Mouse (Mus musculus) ES-CJ7 (cell line): Measurements from ENCODE around the gene Cd2ap.

Experiments
- DNase-seq: peaks from one replicate; pipeline ENCODE4 v3.0.0; 2011; ENCODE audit warnings: low read depth, low spot score

Cd2ap gene

DNA sequence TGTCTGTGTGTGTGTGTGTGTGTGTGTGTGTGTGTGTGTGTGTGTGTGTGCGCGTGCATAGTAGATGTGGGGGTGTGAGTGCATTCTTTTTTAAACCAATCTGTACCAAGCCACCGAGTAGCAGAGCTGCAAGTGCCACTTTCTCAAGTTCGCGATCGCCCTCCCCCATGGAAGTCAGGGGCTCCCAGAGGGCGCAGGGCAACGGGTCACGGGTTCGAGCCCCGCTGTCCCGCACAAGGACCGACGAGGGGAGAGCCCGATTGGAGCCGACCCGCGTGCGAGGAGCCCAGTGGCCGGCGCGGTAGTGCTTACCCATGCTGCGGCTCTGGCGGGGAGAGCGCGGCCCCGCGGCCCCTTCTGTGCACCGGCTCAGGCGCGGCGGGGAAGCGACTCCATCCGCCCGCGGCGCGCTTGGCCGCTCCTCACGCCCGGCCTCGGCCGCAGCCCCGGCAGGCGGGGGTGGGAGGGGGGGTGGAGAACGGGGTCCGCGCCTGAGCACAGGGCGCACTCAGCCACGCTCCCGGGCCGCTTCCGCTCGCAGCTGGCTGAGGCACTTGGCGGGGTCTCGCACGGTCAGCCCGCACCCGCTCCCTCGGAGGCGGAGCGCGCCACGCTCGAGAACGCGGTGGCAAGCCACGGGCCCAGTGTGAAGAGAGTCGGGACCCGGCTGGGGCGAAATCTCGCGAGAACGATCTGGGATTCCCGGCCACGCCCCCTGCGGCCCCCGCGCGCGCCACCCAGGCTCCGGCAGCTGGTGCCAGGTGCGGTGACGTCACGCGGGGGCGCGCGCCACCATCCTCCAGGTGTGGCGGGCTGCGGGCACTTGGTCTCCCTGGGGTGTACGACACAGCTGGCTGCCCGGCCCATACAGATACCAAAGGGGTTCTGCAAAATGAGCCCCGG, at the start of gene Cd2ap:
TSS of gene Cd2ap (minus strand) at position 665 of the 903 bp plus-strand sequence.
- peak; percentile 93 for DNase-seq

GRCm38 (mm10) chr17:42924731-42925130, 48.3 kb upstream of the Cd2ap start:
- DNase-seq: no peak

GRCm38 (mm10) chr17:42918810-42919209, 42.3 kb upstream of the Cd2ap start:
- DNase-seq: no peak

GRCm38 (mm10) chr17:42914726-42915125, 38.3 kb upstream of the Cd2ap start:
- DNase-seq: peak; percentile 38

DNA sequence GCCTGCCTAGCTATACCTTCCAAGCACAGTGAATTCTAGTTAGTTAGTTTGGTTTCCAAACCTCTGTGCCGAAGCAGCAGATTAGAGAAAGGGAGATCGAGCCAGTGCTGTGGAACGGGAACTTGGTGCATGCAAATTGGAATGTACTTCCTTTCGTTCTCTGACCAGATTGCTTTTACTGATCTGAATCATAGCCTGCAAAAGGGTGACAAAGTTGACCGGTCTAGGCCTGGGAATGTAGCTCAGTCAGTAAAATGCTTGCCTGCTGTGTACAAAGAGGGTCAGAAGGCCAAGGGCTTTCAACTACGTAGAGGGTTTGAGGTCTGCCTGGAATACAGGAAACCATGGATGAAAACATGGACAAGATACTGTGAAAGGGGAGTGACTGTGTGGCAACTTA, 35.7 kb upstream of the Cd2ap start:
- DNase-seq: no peak

DNA sequence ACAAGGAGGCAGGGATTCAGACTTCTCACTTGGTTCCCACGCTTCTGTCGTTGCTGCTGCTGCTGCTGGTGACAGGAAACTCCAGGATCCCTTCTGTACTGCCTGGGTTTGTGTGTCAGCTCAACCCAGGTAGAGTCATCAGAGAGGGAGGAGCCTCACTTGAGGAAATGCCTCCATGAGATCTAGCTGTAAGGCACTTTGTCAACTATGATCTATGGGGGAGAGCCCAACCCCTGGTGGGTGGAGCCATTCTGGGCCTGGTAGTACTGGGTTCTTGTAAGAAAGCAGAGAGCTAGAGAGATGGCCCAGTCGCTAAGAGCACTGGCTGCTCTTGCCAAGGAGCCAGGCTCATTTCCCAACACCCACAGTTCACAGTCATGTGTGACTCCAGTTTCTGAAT, 34.0 kb upstream of the Cd2ap start:
- no peak for DNase-seq

GRCm38 (mm10) chr17:42909376-42909775, 32.9 kb upstream of the Cd2ap start:
- DNase-seq: peak; percentile 12

GRCm38 (mm10) chr17:42908744-42909370, 32.4 kb upstream of the Cd2ap start:
- peak; percentile 54 for DNase-seq

- DNase-seq: no peak
Observed at GRCm38 (mm10) chr17:42908136-42908535, 31.7 kb upstream of the Cd2ap start.

DNA sequence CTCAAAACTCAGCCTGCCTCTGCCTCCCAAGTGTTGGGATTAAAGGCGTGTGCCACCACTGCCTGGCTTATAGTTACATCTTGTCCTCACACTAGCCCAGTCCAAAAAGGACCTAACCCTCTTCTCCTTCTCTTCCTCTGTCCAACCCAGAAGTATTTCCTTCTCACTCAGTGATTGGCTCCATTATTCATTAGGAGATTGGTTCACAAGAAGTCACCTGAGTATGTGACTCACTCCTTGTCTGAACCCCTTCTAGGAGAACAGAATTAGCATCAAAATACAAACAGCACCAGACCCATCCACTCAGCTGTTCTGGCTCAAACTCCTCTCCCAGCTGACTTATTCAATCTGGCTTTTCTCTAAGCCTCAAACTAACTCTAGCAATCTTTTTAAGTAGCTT, 30.0 kb upstream of the Cd2ap start:
- DNase-seq: peak; percentile 60

- no peak for DNase-seq
Observed at GRCm38 (mm10) chr17:42905919-42906318, 29.5 kb upstream of the Cd2ap start.

DNA sequence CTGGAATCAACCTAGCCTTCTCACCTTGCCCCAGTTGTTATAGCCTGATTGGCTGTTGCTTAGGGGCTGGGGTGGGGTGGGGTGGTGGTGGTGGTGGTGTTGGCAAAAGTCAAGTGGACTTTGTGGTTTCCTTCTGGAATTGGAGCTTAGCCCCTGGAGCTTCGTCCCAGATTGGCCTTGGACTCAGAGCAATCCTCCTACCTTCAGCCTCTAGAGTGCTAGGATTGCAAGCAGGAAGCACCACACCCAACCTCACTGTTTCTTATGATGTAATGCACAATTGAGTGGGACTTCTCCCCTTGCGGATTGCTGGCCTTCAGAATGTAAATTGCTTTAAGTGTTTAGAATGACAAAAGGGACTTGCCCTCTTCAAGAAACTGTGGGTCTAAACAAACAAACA, 24.3 kb upstream of the Cd2ap start:
- peak; percentile 38 for DNase-seq

- DNase-seq: no peak
Observed at GRCm38 (mm10) chr17:42887282-42887707, 10.8 kb upstream of the Cd2ap start.

- DNase-seq: peak; percentile 80
Observed at GRCm38 (mm10) chr17:42885091-42885501, 8.6 kb upstream of the Cd2ap start.

DNA sequence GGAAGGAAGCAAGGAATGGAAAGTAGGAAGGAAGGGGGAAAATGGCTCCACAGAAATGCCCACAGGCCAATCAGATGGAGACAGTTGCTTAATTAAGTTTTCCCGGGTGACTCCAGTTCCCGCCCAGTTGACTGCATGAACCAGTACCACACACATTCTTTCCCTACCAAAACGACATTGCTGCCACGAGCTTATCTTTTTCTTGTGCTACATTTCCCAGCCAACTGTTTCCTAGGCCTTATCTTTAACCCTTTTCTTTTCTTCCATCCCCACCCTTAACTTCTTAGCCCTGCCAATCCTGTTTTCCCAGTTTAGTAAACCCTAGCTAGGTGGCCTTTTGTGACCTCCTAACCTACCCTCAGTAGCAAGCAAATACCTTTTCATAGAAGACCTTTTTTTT, 7.9 kb upstream of the Cd2ap start:
- no peak for DNase-seq

GRCm38 (mm10) chr17:42883769-42884168, 7.3 kb upstream of the Cd2ap start:
- peak; percentile 57 for DNase-seq

GRCm38 (mm10) chr17:42883315-42883714, 6.8 kb upstream of the Cd2ap start:
- DNase-seq: no peak

- DNase-seq: no peak
Observed at GRCm38 (mm10) chr17:42882873-42883272, 6.4 kb upstream of the Cd2ap start.

- no peak for DNase-seq
Observed at GRCm38 (mm10) chr17:42876904-42877425, 500 bp upstream of the Cd2ap start.

DNA sequence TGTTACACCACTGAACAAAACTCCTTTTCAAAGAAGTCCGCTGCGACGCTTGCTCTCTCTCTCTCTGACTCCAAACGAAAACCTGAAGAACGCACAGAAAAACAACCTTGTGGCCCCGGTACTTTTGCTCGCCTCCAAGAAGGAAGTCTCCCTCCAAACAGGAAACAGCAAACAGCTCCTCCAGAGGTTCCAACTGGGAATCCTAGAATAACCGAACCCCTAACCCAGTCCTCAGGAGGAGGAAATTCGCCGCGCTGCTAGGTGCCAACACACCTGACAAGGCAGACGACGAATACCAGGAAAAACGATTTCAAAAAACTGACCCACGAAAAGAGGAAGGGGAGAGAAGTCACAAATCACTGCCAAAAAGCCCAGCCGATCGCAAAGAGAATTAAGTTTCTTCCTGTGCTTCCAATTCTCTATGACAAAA, 879 bp downstream of the Cd2ap start:
- DNase-seq: peak; percentile 48

DNA sequence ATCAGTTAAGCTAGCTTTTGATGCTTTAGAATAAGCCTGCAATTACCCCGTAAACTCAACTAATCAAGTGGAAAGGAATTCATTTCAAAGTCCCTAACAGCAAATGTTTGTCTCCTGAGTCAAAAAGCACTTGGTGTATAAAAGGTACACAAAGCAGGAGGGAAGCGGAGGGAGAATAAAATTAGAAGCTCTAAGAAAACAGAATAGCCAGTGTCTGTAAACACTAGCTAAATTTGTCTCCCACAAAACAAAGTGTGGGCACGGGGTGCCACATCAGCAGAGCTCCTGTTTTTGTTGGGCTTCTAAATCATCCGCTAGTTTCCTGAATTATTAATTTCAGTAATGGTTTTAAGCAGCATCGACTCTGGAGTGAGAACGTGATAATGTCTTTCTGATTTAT, 1.4 kb downstream of the Cd2ap start:
- no peak for DNase-seq

DNA sequence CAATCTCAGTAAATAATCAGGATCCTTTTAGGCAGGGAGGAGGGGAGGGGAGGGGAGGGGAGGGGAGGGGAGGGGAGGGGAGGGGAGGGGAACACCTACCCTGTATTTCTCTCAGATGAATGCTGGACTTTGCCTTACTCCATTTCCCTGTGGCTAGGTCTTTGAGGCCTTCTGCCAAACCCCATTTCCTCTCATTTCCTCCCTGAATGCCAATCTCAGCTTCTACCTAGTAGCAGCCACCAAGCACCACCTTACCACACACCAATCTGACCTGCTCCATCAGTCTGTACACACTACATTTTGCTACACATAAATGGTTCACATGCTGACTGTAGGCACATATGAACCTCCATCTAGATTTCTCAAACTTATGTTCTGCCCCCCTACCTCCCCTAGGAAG, 6.0 kb downstream of the Cd2ap start:
- no peak for DNase-seq

DNA sequence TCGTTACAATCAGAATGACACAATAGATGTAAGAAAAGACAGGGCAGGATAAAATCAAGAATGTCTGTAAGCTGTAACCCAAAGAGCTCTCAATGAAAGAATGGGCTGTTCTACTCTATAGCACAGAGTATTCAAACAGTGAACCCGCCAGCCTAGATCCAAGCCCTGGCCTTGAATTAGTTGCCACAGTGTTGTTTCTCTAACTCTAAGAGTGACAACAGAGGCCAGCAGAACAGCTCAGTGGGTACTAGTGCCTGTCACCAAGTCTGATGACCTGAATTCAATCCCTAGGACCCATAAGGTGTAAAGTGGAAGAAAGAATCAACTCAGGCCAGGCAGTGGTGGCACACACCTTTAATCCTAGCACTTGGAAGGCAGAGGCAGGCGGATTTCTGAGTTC, 13.3 kb downstream of the Cd2ap start:
- DNase-seq: no peak
